Mouse (Mus musculus) testis, adult 2 months (tissue): ENCODE data around the gene Gm45062.

Experiments used
- CTCF ChIP-seq: fragments of 200-500 bp; IDR thresholded peaks from 2 replicates; pipeline ENCODE4 v1.5.1; 2012; ENCODE audit warnings: low read depth, mild to moderate bottlenecking, inconsistent platforms, low read length, moderate library complexity; ENCODE audit not compliant: control insufficient read depth, insufficient read depth, insufficient replicate concordance
- POLR2A ChIP-seq: fragments of 200-500 bp; IDR thresholded peaks from 2 replicates; pipeline ENCODE4 v1.6.1; 2012; ENCODE audit warnings: low read depth, mild to moderate bottlenecking, inconsistent platforms, low read length, moderate library complexity; ENCODE audit not compliant: control insufficient read depth

DNA sequence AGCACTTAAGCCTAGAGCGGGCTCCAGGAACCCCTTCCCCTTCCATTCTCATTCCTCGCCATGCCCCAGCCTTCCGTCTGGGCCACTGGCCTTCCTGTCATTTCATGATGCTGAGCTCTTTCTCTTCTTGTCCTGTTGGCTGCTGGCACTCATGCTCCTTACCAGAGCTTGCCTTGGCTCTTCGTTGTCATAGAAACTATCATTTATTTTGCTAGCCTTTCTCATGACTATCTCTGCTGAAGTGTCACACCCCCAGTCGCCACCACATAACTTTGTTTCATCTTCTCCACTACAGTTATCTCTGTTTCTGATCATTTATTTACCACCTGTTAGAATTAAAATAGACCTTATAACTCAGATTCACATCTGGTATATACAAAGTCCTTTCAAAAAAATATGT lies 117.1 kb downstream of the Gm45062 start:
- TF ChIP-seq CTCF (no peak), POLR2A (no peak)
